Mouse (Mus musculus) C2C12 (cell line): ENCODE data around the gene Chmp5.

ENCODE experiments used
- CTCF ChIP-seq: IDR thresholded peaks from one replicate; pipeline ENCODE4 v1.5.1; 2011; ENCODE audit not compliant: control insufficient read depth, insufficient read depth, insufficient read length
- FOSL1 ChIP-seq: IDR thresholded peaks from one replicate; pipeline ENCODE4 v1.8.0; 2011; ENCODE audit warnings: mild to moderate bottlenecking, low read length; ENCODE audit not compliant: poor library complexity, insufficient read depth, severe bottlenecking
- MAX ChIP-seq: IDR thresholded peaks from one replicate; pipeline ENCODE4 v1.6.1; 2011; ENCODE audit warnings: mild to moderate bottlenecking, control low read depth
- MYOD1 ChIP-seq: IDR thresholded peaks from one replicate; pipeline ENCODE4 v1.6.1; 2011; ENCODE audit warnings: low read depth; ENCODE audit not compliant: control insufficient read depth, insufficient read length
- MYOG ChIP-seq: IDR thresholded peaks from one replicate; pipeline ENCODE4 v1.6.1; 2011; ENCODE audit not compliant: control insufficient read depth, insufficient read length; ENCODE audit errors: extremely low read depth

GRCm38 (mm10) chr4:40946516-40947121 lies 1.6 kb upstream of the Chmp5 start:
- TF ChIP-seq MYOG = no peak
- TF ChIP-seq CTCF = no peak
- TF ChIP-seq MYOD1 = no peak
- TF ChIP-seq MAX = no peak
- TF ChIP-seq FOSL1 = no peak
